Mouse (Mus musculus) lung, adult 2 months (tissue): ENCODE measurements around the gene Pld5.

Experiments
- CTCF ChIP-seq: fragments of 200-500 bp; IDR thresholded peaks from 2 replicates; pipeline ENCODE4 v1.5.1; 2011; ENCODE audit warnings: mild to moderate bottlenecking, low read length, control low read depth; ENCODE audit not compliant: insufficient read depth
- POLR2A ChIP-seq: fragments of 200-500 bp; IDR thresholded peaks from 2 replicates; pipeline ENCODE4 v1.6.1; 2011; ENCODE audit warnings: low read depth, mild to moderate bottlenecking, control low read depth, low read length, borderline replicate concordance; ENCODE audit errors: extremely low read depth

GRCm38 (mm10) chr1:175931391-175931790, 343.7 kb downstream of the Pld5 start:
- TF ChIP-seq POLR2A, result no peak
- no peak for TF ChIP-seq CTCF
